Mouse (Mus musculus): ENCODE results near the gene Zbtb12. TPM values are rescaled to one million over a fixed set of nuclear protein-coding genes. Genes with fewer than 3 reads are reported as not detected.
A peak's percentile ranks its signal among the peaks of the same experiment; 100 is the strongest.

The Zbtb12 gene
- polyA plus RNA-seq, 1 experiment from 2014 or later, result 1.6 TPM

DNA sequence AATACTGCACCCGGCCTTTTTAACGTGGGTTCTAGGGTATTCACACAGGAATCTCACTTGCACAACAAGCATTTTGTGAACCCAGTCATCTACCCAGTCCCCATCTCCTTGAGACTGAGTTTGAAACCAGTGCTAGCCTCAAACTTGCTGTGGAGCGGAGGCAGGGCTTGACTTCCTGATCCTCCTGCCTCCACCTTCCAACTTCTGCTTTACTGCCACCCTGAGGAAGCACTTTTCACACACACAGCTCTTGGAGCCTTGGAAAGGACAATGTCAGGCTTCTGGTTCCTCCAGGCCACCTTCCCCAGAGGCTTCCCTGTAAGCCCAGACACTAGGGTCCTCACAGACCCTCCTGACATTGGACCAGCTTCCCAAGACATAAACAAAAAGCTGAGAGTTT lies 4.0 kb downstream of the Zbtb12 start:
- Histone ChIP-seq H3K9ac (replicated peaks; ENCODE audit: low read length) (no peak overlapping the region), H3K9me3 (replicated peaks; ENCODE audit: control insufficient read depth, low read length) (no peaks in the 10 kb centered on the region), H3K36me3 (replicated peaks; ENCODE audit: control insufficient read depth, insufficient read depth, low read depth, low read length) (no peaks in the 10 kb centered on the region), H3K4me1 (ENCODE audit: control insufficient read depth, insufficient read depth, low read length) (peaks cover 6% of the 10 kb centered on the region), H3K4me3 (ENCODE audit: low read depth, low read length) (no peak overlapping the region), H3K27me3 (ENCODE audit: control insufficient read depth, insufficient read depth, low read length) (no peaks in the 10 kb centered on the region), H3K27ac (replicated peaks; ENCODE audit: low read depth, low read length) (no peak overlapping the region), H3K4me2 (ENCODE audit: low read depth, low read length) (no peak overlapping the region)
- WGBS, result 63% methylated on average over 3 of the region's 3 CpGs
- DNase-seq (ENCODE audit: low spot score) (no peak), ATAC-seq (replicated peaks; ENCODE audit: insufficient number of reproducible peaks, low FRiP score, low TSS enrichment, low read depth) (no peak)

GRCm38 (mm10) chr17:34884704-34885103 lies 5.4 kb downstream of the Zbtb12 start:
- H3K4me1 ChIP-seq (ENCODE audit: control insufficient read depth, insufficient read depth, low read length), result peaks cover 3% of the 10 kb centered on the region
- ATAC-seq (replicated peaks; ENCODE audit: insufficient number of reproducible peaks, low FRiP score, low TSS enrichment, low read depth) (no peak), DNase-seq (ENCODE audit: low spot score) (no peak)
- H3K4me3 ChIP-seq (ENCODE audit: low read depth, low read length), result no peak overlapping the region
- H3K27ac ChIP-seq (replicated peaks; ENCODE audit: low read depth, low read length), result no peak overlapping the region
- H3K4me2 ChIP-seq (ENCODE audit: low read depth, low read length), result no peak overlapping the region
- WGBS, result 85% methylated on average over 6 of the region's 6 CpGs
- no peaks in the 10 kb centered on the region for H3K36me3 ChIP-seq (replicated peaks; ENCODE audit: control insufficient read depth, insufficient read depth, low read depth, low read length)
- H3K9ac ChIP-seq (replicated peaks; ENCODE audit: low read length), result no peak overlapping the region
- no peaks in the 10 kb centered on the region for H3K9me3 ChIP-seq (replicated peaks; ENCODE audit: control insufficient read depth, low read length)
- no peaks in the 10 kb centered on the region for H3K27me3 ChIP-seq (ENCODE audit: control insufficient read depth, insufficient read depth, low read length)

DNA sequence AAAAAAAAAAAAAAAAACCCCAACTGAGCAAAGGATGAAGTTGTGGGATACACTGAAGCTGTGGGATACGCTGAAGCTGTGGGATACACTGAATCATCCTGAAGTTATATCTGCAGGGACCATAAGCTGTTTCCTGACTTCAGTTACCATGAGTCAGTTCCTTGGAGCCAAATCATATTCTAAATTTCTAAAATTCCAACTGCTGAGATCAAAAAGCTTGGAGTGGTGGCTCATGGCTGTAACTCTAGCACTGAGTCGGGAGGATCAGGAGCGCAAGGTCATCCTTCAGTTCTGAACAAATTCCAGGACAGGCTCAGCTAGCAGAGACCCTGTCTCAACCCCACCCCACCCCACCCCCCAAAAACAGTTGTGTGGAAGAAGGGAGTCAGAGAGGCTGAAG lies 6.3 kb downstream of the Zbtb12 start:
- Histone ChIP-seq H3K4me1 (ENCODE audit: control insufficient read depth, insufficient read depth, low read length) (peaks cover 2% of the 10 kb centered on the region; the same call in 1 of the 2 replicates), H3K9ac (replicated peaks; ENCODE audit: low read length) (no peak overlapping the region), H3K9me3 (replicated peaks; ENCODE audit: control insufficient read depth, low read length) (no peaks in the 10 kb centered on the region), H3K27me3 (ENCODE audit: control insufficient read depth, insufficient read depth, low read length) (no peaks in the 10 kb centered on the region), H3K4me2 (ENCODE audit: low read depth, low read length) (no peak overlapping the region), H3K27ac (replicated peaks; ENCODE audit: low read depth, low read length) (no peak overlapping the region), H3K36me3 (replicated peaks; ENCODE audit: control insufficient read depth, insufficient read depth, low read depth, low read length) (no peaks in the 10 kb centered on the region), H3K4me3 (ENCODE audit: low read depth, low read length) (no peak overlapping the region)
- ATAC-seq (replicated peaks; ENCODE audit: insufficient number of reproducible peaks, low FRiP score, low TSS enrichment, low read depth) (no peak), DNase-seq (ENCODE audit: low spot score) (no peak)
- 81% methylated on average over 3 of the region's 3 CpGs for WGBS

DNA sequence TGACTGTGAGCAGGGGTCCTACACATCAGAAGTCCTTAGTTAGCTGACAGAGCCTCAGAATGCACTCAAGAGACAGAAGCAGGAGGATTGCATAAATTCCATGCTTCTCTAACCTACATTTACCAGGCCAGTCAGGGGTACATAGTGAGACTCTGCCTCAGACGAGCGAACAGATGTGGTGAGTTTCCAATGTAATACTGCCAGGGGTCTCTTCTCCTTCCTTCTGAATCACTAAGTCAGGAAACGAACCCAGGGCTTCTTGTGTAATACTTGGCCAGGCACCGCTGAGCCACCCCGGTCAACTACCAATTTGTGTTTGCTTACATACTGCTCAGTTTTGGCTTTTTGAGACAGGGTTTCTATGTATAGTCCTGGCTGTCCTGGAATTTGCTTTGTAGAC lies 8.7 kb downstream of the Zbtb12 start:
- Histone ChIP-seq H3K4me1 (ENCODE audit: control insufficient read depth, insufficient read depth, low read length) (no peaks in the 10 kb centered on the region), H3K27me3 (ENCODE audit: control insufficient read depth, insufficient read depth, low read length) (no peaks in the 10 kb centered on the region), H3K9me3 (replicated peaks; ENCODE audit: control insufficient read depth, low read length) (no peaks in the 10 kb centered on the region), H3K27ac (replicated peaks; ENCODE audit: low read depth, low read length) (no peak overlapping the region), H3K4me3 (ENCODE audit: low read depth, low read length) (no peak overlapping the region), H3K9ac (replicated peaks; ENCODE audit: low read length) (no peak overlapping the region), H3K36me3 (replicated peaks; ENCODE audit: control insufficient read depth, insufficient read depth, low read depth, low read length) (no peaks in the 10 kb centered on the region), H3K4me2 (ENCODE audit: low read depth, low read length) (no peak overlapping the region)
- ATAC-seq (replicated peaks; ENCODE audit: insufficient number of reproducible peaks, low FRiP score, low TSS enrichment, low read depth) (no peak), DNase-seq (ENCODE audit: low spot score) (no peak)
- 85% methylated on average over 5 of the region's 5 CpGs for WGBS

- Histone ChIP-seq H3K27me3 (ENCODE audit: control insufficient read depth, insufficient read depth, low read length) (no peaks in the 10 kb centered on the region), H3K4me2 (ENCODE audit: low read depth, low read length) (no peak overlapping the region), H3K4me1 (ENCODE audit: control insufficient read depth, insufficient read depth, low read length) (no peaks in the 10 kb centered on the region), H3K9me3 (replicated peaks; ENCODE audit: control insufficient read depth, low read length) (no peaks in the 10 kb centered on the region), H3K27ac (replicated peaks; ENCODE audit: low read depth, low read length) (no peak overlapping the region), H3K4me3 (ENCODE audit: low read depth, low read length) (no peak overlapping the region), H3K36me3 (replicated peaks; ENCODE audit: control insufficient read depth, insufficient read depth, low read depth, low read length) (no peaks in the 10 kb centered on the region), H3K9ac (replicated peaks; ENCODE audit: low read length) (no peak overlapping the region)
- DNase-seq (ENCODE audit: low spot score), result no peak
- ATAC-seq (replicated peaks; ENCODE audit: insufficient number of reproducible peaks, low FRiP score, low TSS enrichment, low read depth), result no peak
- WGBS, result 86% methylated on average over 12 of the region's 12 CpGs
Measured at GRCm38 (mm10) chr17:34890074-34890743, 10.9 kb downstream of the Zbtb12 start.

DNA sequence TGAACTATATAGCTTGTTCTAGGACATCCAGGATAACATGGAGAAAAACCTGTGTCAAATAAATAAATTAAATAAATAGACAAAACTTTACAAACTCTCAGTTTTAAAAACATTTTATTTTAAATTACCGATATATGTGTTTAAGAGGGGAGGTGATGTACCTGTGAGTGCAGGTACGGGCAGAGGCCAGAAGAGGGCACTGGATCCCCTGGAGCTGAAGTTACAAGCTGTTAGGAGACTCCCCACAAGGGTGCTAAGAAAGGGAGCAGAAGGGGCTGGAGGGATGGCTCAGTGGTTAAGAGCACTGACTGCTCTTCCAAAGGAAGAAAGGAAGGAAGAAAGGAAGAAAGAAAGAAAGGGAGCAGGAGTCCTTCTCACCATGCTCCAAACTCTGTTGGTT lies 12.1 kb downstream of the Zbtb12 start:
- no peaks in the 10 kb centered on the region for H3K9me3 ChIP-seq (replicated peaks; ENCODE audit: control insufficient read depth, low read length)
- peaks cover 4% of the 10 kb centered on the region; the same call in 1 of the 2 replicates for H3K4me1 ChIP-seq (ENCODE audit: control insufficient read depth, insufficient read depth, low read length)
- no peak overlapping the region for H3K27ac ChIP-seq (replicated peaks; ENCODE audit: low read depth, low read length)
- WGBS, result 91% methylated on average over 2 of the region's 2 CpGs
- no peaks in the 10 kb centered on the region for H3K27me3 ChIP-seq (ENCODE audit: control insufficient read depth, insufficient read depth, low read length)
- no peak overlapping the region for H3K9ac ChIP-seq (replicated peaks; ENCODE audit: low read length)
- H3K4me2 ChIP-seq (ENCODE audit: low read depth, low read length), result no peak overlapping the region
- ATAC-seq (replicated peaks; ENCODE audit: insufficient number of reproducible peaks, low FRiP score, low TSS enrichment, low read depth), result no peak
- no peak overlapping the region for H3K4me3 ChIP-seq (ENCODE audit: low read depth, low read length)
- peaks cover 3% of the 10 kb centered on the region; the same call in 1 of the 2 replicates for H3K36me3 ChIP-seq (replicated peaks; ENCODE audit: control insufficient read depth, insufficient read depth, low read depth, low read length)
- DNase-seq (ENCODE audit: low spot score), result no peak

DNA sequence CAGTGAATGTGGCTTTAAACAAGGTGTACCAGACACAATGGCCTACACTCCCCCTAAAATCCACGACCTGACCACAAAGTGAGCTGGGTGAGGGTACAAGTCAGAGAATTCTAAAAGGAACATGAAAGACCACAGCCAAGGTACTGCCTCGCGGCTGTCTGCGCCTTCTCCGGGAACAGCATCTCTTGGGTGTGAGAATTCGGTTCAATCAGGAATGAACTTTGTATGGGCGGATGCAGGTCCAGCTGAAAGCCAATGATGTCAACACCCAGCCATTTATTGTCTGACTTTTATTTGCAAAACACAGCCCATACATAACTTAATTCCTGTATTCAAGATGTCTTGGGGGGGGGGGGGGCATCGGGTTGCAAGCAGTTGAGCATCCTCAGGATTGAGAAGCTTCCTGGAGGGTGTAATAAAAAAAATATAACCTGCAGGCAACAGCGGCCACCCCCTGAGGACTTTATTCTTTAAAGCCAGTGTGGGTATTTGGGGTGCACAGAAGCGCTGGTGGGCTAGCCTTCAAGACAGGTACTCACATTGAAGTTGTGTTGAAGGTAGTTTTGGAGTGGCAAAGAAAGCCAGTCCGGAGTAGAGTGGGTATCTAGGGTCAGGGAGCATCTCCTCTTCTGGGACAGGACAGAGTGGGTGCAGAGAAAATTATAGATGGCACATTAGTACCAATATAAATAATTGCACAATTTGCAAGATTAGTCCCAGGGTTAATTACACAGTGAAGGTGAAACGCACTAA lies 14.0 kb downstream of the Zbtb12 start:
- Histone ChIP-seq H3K27ac (replicated peaks; ENCODE audit: low read depth, low read length) (0 out of 2 replicates have a peak overlapping the region, but pooled peaks have one; percentile 9), H3K9ac (replicated peaks; ENCODE audit: low read length) (no peak overlapping the region; the same call in 1 of the 2 replicates), H3K4me3 (ENCODE audit: low read depth, low read length) (peak overlapping the region; percentile 91), H3K9me3 (replicated peaks; ENCODE audit: control insufficient read depth, low read length) (no peaks in the 10 kb centered on the region), H3K36me3 (replicated peaks; ENCODE audit: control insufficient read depth, insufficient read depth, low read depth, low read length) (peaks cover 4% of the 10 kb centered on the region; the same call in 1 of the 2 replicates), H3K4me1 (ENCODE audit: control insufficient read depth, insufficient read depth, low read length) (peaks cover 7% of the 10 kb centered on the region), H3K4me2 (ENCODE audit: low read depth, low read length) (peak overlapping the region; percentile 44; the same call in 1 of the 2 replicates), H3K27me3 (ENCODE audit: control insufficient read depth, insufficient read depth, low read length) (no peaks in the 10 kb centered on the region)
- ATAC-seq (replicated peaks; ENCODE audit: insufficient number of reproducible peaks, low FRiP score, low TSS enrichment, low read depth) (no peak), DNase-seq (ENCODE audit: low spot score) (no peak)
- 71% methylated on average over 12 of the region's 12 CpGs for WGBS

DNA sequence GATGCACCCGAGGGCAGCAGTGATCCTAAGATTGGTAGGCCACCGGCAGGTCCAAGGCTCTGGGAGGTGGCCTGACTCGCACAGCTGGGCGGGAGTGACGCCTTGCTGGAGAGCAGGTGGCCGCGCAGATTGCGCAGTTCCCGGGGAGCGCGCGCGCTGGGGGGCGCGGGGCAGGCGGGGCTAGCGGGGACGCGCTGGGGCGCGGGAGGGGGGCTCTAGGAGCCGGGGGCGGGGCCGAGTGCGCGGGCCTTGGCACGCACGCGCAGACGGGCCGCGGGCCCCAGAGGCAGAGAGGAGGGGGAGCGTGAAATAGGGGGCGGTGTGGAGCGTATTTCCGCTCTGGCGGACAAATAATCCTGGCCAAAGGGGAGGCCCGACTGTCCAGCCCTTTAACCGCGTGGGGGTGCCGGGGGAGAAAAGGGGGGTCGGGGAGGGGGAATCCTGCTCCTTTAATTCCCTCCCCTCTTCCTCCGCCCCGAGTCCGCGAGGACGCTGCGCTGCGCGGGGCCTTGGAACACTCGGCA lies 14.9 kb downstream of the Zbtb12 start:
- peaks cover 7% of the 10 kb centered on the region for H3K4me1 ChIP-seq (ENCODE audit: control insufficient read depth, insufficient read depth, low read length)
- H3K9ac ChIP-seq (replicated peaks; ENCODE audit: low read length), result peak overlapping the region; percentile 97
- ATAC-seq (replicated peaks; ENCODE audit: insufficient number of reproducible peaks, low FRiP score, low TSS enrichment, low read depth) (peak; percentile 80), DNase-seq (ENCODE audit: low spot score) (peak; percentile 97)
- H3K27me3 ChIP-seq (ENCODE audit: control insufficient read depth, insufficient read depth, low read length), result no peaks in the 10 kb centered on the region
- peaks cover 4% of the 10 kb centered on the region; the same call in 1 of the 2 replicates for H3K36me3 ChIP-seq (replicated peaks; ENCODE audit: control insufficient read depth, insufficient read depth, low read depth, low read length)
- WGBS, result 1% methylated on average over 19 of the region's 51 CpGs
- peak overlapping the region; percentile 83 for H3K4me2 ChIP-seq (ENCODE audit: low read depth, low read length)
- no peaks in the 10 kb centered on the region for H3K9me3 ChIP-seq (replicated peaks; ENCODE audit: control insufficient read depth, low read length)
- peak overlapping the region; percentile 91 for H3K4me3 ChIP-seq (ENCODE audit: low read depth, low read length)
- peak overlapping the region; percentile 87 for H3K27ac ChIP-seq (replicated peaks; ENCODE audit: low read depth, low read length)
